ENCODE assay signal across 10 mouse cellular contexts in the genomic region with DNA sequence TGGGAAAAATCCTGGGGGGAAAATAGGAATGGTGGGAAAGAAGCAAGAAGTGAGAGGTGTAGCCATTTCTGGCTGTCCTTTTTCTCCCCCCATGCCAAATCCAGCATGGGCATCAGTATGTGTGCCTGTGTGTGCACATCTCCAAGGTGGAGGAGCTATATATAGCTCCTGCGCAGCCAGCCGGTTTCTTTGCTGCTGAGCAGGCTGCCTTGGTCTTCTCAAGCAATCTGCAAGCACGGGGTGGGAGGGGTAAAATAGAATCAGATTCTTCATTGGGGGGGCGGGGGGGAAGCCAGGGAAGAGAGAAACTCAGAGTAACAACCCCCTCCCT. TPM values are rescaled to one million over a fixed set of nuclear protein-coding genes. Genes with fewer than 3 reads are reported as not detected.
DNase-seq lines count a peak whose midpoint lies in the region; ATAC-seq and TF ChIP-seq lines count a peak whose summit lies in the region.
"Had no signal": no experiment of that assay in that cellular context is flagged by ENCODE, and none has a peak within 500 bp of the region (broad histone marks: within the 10 kb centered on the region; RNA-seq: fewer than 3 reads in every experiment).

No protein-coding gene starts in this region.

- TF ChIP-seq CTCF in E14TG2a.4 (conservative IDR thresholded peaks at IDR 0.05; ENCODE audit: low read length): no peak

- no peak overlapping the region for H3K27ac ChIP-seq in heart, embryonic 11.5 days (ENCODE audit: low read depth, low read length)
- no peak overlapping the region for H3K27ac ChIP-seq in limb, embryonic 15.5 days
- H3K27ac ChIP-seq: liver, embryonic 14.5 days had no signal

- H3K36me3 ChIP-seq in heart, embryonic 11.5 days (ENCODE audit: control insufficient read depth, insufficient read depth, low read length): no peaks in the 10 kb centered on the region
- H3K36me3 ChIP-seq in E14TG2a.4 (ENCODE audit: insufficient read depth, low read length): no peaks in the 10 kb centered on the region
- H3K36me3 ChIP-seq in limb, embryonic 15.5 days: no peaks in the 10 kb centered on the region

- H3K4me1 ChIP-seq in heart, embryonic 11.5 days (ENCODE audit: control insufficient read depth, insufficient read depth, low read length): no peaks in the 10 kb centered on the region; the same call in 1 of the 2 replicates
- H3K4me1 ChIP-seq in E14TG2a.4 (replicated peaks; ENCODE audit: low read depth, low read length): peaks cover 11% of the 10 kb centered on the region
- H3K4me1 ChIP-seq in limb, embryonic 15.5 days: peaks cover 15% of the 10 kb centered on the region

- peaks cover 12% of the 10 kb centered on the region for H3K27me3 ChIP-seq in heart, embryonic 11.5 days (ENCODE audit: control insufficient read depth, insufficient read depth, low read length)
- peaks cover 32% of the 10 kb centered on the region for H3K27me3 ChIP-seq in E14TG2a.4 (ENCODE audit: insufficient read depth, low read length)
- H3K27me3 ChIP-seq in limb, embryonic 15.5 days: peaks cover 7% of the 10 kb centered on the region

- no peak for ATAC-seq in heart, embryonic 11.5 days (replicated peaks; ENCODE audit: insufficient number of reproducible peaks, low FRiP score, low TSS enrichment)
- peak; percentile 74 for ATAC-seq in frontal cortex, adult (ENCODE audit: low TSS enrichment)
- ATAC-seq in limb, embryonic 15.5 days (ENCODE audit: insufficient number of reproducible peaks, low FRiP score, low TSS enrichment, low read depth): no peak
- no peak for ATAC-seq in megakaryocyte progenitor cell, adult 5-6 weeks (replicated peaks; ENCODE audit: poor library complexity)

- intact Hi-C loops in heart, postnatal 36 days (cut with DNase I): no loop called here

- peak overlapping the region; percentile 99 for H3K4me2 ChIP-seq in heart, embryonic 11.5 days
- peak overlapping the region; percentile 97 for H3K4me2 ChIP-seq in limb, embryonic 15.5 days

- no peaks in the 10 kb centered on the region for H3K9me3 ChIP-seq in heart, embryonic 11.5 days (replicated peaks; ENCODE audit: control insufficient read depth, low read length)
- H3K9me3 ChIP-seq in E14TG2a.4 (ENCODE audit: low read length): no peaks in the 10 kb centered on the region
- H3K9me3 ChIP-seq in limb, embryonic 15.5 days: no peaks in the 10 kb centered on the region

- DNase-seq in heart, postnatal 36 days: no peak
- DNase-seq in spleen, adult 18-20 months: no peak
- DNase-seq in cerebellum, adult 11 months: no peak
- DNase-seq: B cell, adult 2 months had no signal

- WGBS in heart, embryonic 11.5 days (ENCODE audit: insufficient replicate concordance): 16% methylated on average over 4 of the region's 4 CpGs
- 26% methylated on average over 4 of the region's 4 CpGs for WGBS in limb, embryonic 15.5 days

- peak overlapping the region; percentile 59 for H3K4me3 ChIP-seq in heart, embryonic 11.5 days (ENCODE audit: low read depth, low read length)
- peak overlapping the region; percentile 80; the same call in 1 of the 2 replicates for H3K4me3 ChIP-seq in E14TG2a.4 (replicated peaks; ENCODE audit: low read length)
- peak overlapping the region; percentile 49 for H3K4me3 ChIP-seq in limb, embryonic 15.5 days

- H3K9ac ChIP-seq in heart, embryonic 11.5 days (ENCODE audit: low read depth, low read length): no peak overlapping the region
- H3K9ac ChIP-seq in limb, embryonic 15.5 days: no peak overlapping the region
- H3K9ac ChIP-seq: liver, embryonic 14.5 days had no signal

RNA-seq across cellular contexts. Expression of a gene that starts 1.1 kb away (rescaled TPM):
- 0.30 and 0.76 TPM in 2 replicates for polyA plus RNA-seq in heart, embryonic 11.5 days (2014; fragmentation: Nextera tagmentation; extraction: Ambion mirVana)
- not detected for total RNA-seq in heart, postnatal 36 days (2021)
- 1.9 and 3.0 TPM in 2 replicates for polyA plus RNA-seq in limb, embryonic 15.5 days (2015; fragmentation: Nextera tagmentation; extraction: Ambion mirVana)
- total RNA-seq in megakaryocyte progenitor cell, adult 5-6 weeks (2015): not detected in 2 replicates
- not detected in 2 replicates for total RNA-seq in megakaryocyte progenitor cell, adult 5-6 weeks (2017)
